Mouse (Mus musculus) limb, embryonic 15.5 days (tissue): ENCODE data around the gene Bspry. TPM values are rescaled to one million over a fixed set of nuclear protein-coding genes. Genes with fewer than 3 reads are reported as not detected.

ENCODE experiments used
- ATAC-seq: fragments of 200-750 bp; cut with Nextera tagmentation; 2 replicates; pipeline ENCODE4 v1.8.0; 2017; ENCODE audit warnings: low read depth, moderate TSS enrichment; ENCODE audit not compliant: insufficient number of reproducible peaks, low FRiP score, low TSS enrichment
- H3K27ac ChIP-seq: fragments of 300-500 bp; sonication (generic); 2 replicates; pipeline ENCODE4 v1.5.1; 2015; ENCODE audit warnings: moderate library complexity, mild to moderate bottlenecking, inconsistent platforms
- H3K27me3 ChIP-seq: fragments of 300-500 bp; sonication (generic); 2 replicates; pipeline ENCODE4 v1.6.1; 2015; ENCODE audit warnings: inconsistent platforms
- H3K36me3 ChIP-seq: fragments of 300-500 bp; sonication (generic); 2 replicates; pipeline ENCODE4 v1.6.1; 2015; ENCODE audit warnings: inconsistent platforms
- H3K4me1 ChIP-seq: fragments of 300-500 bp; sonication (generic); 2 replicates; pipeline ENCODE4 v1.6.1; 2015; ENCODE audit warnings: inconsistent platforms
- H3K4me2 ChIP-seq: fragments of 300-500 bp; sonication (generic); 2 replicates; pipeline ENCODE4 v1.6.1; 2015; ENCODE audit warnings: mild to moderate bottlenecking, inconsistent platforms
- H3K4me3 ChIP-seq: fragments of 300-500 bp; sonication (generic); 2 replicates; pipeline ENCODE4 v1.5.1; 2015; ENCODE audit warnings: mild to moderate bottlenecking, inconsistent platforms
- H3K9ac ChIP-seq: fragments of 300-500 bp; sonication (generic); 2 replicates; pipeline ENCODE4 v1.6.1; 2015; ENCODE audit warnings: inconsistent platforms
- H3K9me3 ChIP-seq: fragments of 300-500 bp; sonication (generic); 2 replicates; pipeline ENCODE4 v1.6.1; 2016; ENCODE audit warnings: inconsistent platforms
- WGBS: fragments of 180-500 bp; shearing (Covaris S2); methylation state at CpG from one replicate; pipeline ENCODE4 v1.1.7; 2015; 5-methylcytosine and 5-hydroxymethylcytosine counted together
- polyA plus RNA-seq: library from polyadenylated mRNA; unstranded; fragments of >200 nt; fragmentation: Nextera tagmentation; extraction: Ambion mirVana; gene quantifications from 2 replicates; pipeline ENCODE4 v1.2.1, GENCODE M21; 2015

The Bspry gene
- polyA plus RNA-seq, 1 experiment from 2014 or later: 19.4 TPM

DNA sequence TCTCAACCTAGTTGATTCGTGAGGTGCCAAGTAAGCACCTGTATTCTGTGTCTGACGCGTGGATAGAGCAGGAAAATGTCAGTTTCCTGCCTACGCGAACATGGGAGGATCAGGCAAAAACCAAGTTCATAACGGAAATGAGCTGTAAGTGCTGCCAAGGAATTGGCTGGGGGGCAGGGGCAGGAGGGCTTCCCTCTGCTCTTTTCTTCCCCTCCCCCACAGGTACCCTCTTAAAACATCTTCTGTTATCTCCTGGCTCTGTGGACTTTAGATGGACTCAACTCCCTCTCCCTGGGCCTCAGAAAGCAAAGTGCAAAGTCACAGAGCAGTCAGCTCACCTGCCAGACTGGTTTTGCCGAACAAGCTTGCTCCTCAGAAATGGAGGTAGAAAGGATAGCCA is 23.1 kb downstream of the Bspry start:
- no peak for ATAC-seq
- peak overlapping the region; percentile 9; the same call in 1 of the 2 replicates for H3K27ac ChIP-seq
- H3K4me2 ChIP-seq: no peak overlapping the region
- H3K9ac ChIP-seq: no peak overlapping the region
- H3K36me3 ChIP-seq: peaks cover 26% of the 10 kb centered on the region
- H3K27me3 ChIP-seq: no peaks in the 10 kb centered on the region
- H3K4me3 ChIP-seq: no peak overlapping the region
- WGBS: 64% methylated on average over 7 of the region's 7 CpGs
- H3K9me3 ChIP-seq: no peaks in the 10 kb centered on the region
- H3K4me1 ChIP-seq: peaks cover 7% of the 10 kb centered on the region

DNA sequence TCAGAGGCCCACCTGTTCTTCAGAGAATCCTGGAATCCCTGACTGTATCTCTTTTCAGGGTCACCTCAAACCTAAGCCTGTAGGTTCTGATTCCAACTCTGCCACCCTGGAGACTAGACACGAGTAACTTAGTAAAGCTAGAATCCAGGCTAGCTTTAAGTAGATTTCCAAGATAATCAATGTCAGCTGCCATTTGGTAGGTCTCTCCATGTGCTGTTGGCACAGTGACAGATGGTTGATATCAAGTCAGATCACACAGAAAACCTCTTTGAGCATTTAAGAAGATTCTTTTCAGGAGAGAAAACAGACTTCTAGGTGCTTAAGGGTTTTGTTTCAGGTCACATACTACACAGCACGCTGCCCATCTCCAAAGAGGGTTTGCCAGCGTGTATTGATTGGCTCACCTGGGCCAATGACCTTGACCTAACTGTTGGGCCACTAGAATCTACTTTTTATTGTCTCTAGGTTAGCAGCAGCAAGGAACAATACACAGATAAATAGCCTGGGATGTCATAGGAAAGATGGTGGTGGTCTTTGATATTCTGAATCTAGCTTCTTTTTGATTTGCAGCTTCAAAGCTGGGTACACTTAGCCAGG is 23.6 kb downstream of the Bspry start, which contains the start of gene Hdhd3:
Gene Hdhd3, minus strand, starts transcription at position 94 of the 597 bp plus-strand sequence.
- Histone ChIP-seq H3K27ac (peak within 1 kb of the TSS; percentile 70), H3K36me3 (peaks cover 26% of the 10 kb centered on the region), H3K27me3 (no peaks in the 10 kb centered on the region), H3K4me2 (peak within 1 kb of the TSS; percentile 57), H3K4me3 (peak within 1 kb of the TSS; percentile 56), H3K9ac (peak within 1 kb of the TSS; percentile 42), H3K9me3 (no peaks in the 10 kb centered on the region), H3K4me1 (peaks cover 7% of the 10 kb centered on the region)
- no peak for ATAC-seq
- 71% methylated on average over 3 of the region's 3 CpGs for WGBS

DNA sequence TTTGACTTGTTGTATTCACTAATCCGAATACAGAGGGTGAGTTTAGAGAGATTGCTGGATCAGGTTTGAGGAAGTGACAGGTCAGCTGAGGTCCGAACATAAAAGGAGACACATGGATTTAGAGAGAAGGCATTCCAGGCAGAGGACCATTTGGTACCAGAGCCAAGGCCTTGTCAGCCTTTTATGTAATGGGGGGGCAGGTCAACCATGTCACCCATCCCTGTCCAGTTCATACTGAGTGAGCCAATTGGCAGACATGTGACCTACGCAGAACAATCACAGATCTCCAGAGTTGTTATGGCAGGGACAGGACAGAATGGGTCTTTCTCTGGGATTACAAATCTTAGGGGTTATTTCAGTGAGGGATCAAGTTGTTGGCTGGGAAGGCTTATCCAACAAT is 26.1 kb downstream of the Bspry start:
- no peak overlapping the region for H3K9ac ChIP-seq
- no peak for ATAC-seq
- H3K9me3 ChIP-seq: no peaks in the 10 kb centered on the region
- no peak overlapping the region for H3K4me3 ChIP-seq
- no peaks in the 10 kb centered on the region for H3K27me3 ChIP-seq
- H3K36me3 ChIP-seq: peaks cover 36% of the 10 kb centered on the region
- H3K27ac ChIP-seq: no peak overlapping the region
- H3K4me2 ChIP-seq: no peak overlapping the region
- 81% methylated on average over 3 of the region's 3 CpGs for WGBS
- H3K4me1 ChIP-seq: peaks cover 7% of the 10 kb centered on the region

DNA sequence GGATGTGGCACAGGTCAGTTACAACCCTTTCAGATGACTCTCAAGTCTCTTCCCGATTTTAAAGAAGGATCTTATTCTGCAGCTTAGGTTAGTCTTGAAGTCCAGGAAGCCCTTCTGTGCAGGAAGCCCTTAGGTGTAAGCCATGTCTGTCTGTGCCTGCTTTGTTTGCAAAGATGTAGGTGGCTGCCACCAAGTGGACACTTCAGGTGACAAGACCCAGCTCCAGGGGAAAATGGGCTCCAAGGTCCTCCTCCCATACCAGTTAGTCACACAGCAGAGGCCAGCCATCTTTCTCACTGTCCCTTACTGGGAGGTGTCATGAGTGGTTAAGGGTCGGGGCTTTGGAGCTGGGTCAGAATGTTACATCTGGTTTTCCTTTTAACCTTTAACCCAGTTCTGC is 26.9 kb downstream of the Bspry start:
- no peak for ATAC-seq
- H3K4me3 ChIP-seq: no peak overlapping the region
- H3K36me3 ChIP-seq: peaks cover 44% of the 10 kb centered on the region
- no peak overlapping the region for H3K4me2 ChIP-seq
- H3K4me1 ChIP-seq: peaks cover 4% of the 10 kb centered on the region
- H3K27ac ChIP-seq: no peak overlapping the region
- no peaks in the 10 kb centered on the region for H3K27me3 ChIP-seq
- H3K9ac ChIP-seq: no peak overlapping the region
- no peaks in the 10 kb centered on the region for H3K9me3 ChIP-seq
- WGBS: 47% methylated on average over 2 of the region's 2 CpGs

DNA sequence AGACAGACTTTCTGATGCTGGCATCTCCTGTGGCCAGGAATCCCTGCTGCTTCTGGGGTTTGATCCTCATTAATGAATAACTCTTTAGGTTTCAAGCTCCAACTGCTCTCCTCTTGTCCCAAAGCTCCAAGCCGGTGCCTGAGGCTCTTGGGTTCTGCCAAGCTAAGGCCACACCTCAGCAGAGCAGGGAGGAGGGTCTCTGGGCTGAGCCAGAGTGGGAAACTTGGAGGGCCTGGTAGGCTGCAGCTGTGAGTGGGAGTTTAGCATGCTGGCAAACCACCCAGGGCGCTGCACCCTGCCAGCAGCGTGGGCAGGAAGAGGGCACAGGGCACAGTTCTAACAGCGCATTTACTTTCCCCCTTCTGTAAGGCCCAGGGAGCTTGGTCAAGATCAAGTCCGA is 29.0 kb downstream of the Bspry start:
- H3K9me3 ChIP-seq: no peaks in the 10 kb centered on the region
- H3K36me3 ChIP-seq: peaks cover 64% of the 10 kb centered on the region
- H3K27me3 ChIP-seq: no peaks in the 10 kb centered on the region
- H3K27ac ChIP-seq: no peak overlapping the region
- ATAC-seq: no peak
- no peak overlapping the region for H3K4me2 ChIP-seq
- no peak overlapping the region for H3K9ac ChIP-seq
- 97% methylated on average over 5 of the region's 5 CpGs for WGBS
- H3K4me1 ChIP-seq: no peaks in the 10 kb centered on the region; the same call in 1 of the 2 replicates
- H3K4me3 ChIP-seq: no peak overlapping the region

DNA sequence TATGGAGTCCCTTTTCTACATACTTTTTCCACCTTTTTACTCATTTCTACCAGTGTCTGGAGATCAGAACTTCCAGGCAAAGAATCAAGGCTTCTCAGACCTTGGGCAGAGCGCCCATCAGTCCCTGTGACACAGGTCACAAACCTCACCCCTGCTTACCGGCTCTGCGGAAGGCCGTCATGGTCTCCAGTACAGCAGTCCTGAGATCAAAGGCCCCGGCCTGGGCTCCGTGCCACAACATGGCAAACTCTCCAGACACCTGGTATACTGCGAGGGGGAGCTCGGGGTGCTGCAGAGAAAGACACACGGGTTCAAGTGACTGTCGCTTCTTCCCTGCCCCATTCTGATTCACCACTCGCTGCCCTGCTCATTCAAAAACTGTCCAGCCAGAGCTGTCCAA is 30.1 kb downstream of the Bspry start:
- peaks cover 68% of the 10 kb centered on the region for H3K36me3 ChIP-seq
- no peaks in the 10 kb centered on the region for H3K27me3 ChIP-seq
- no peaks in the 10 kb centered on the region for H3K9me3 ChIP-seq
- H3K4me2 ChIP-seq: no peak overlapping the region
- 87% methylated on average over 11 of the region's 11 CpGs for WGBS
- H3K27ac ChIP-seq: no peak overlapping the region
- no peak for ATAC-seq
- no peak overlapping the region for H3K4me3 ChIP-seq
- H3K4me1 ChIP-seq: peaks cover under 1% of the 10 kb centered on the region; the same call in 1 of the 2 replicates
- no peak overlapping the region for H3K9ac ChIP-seq

- no peak overlapping the region for H3K27ac ChIP-seq
- no peak overlapping the region for H3K4me2 ChIP-seq
- no peak overlapping the region for H3K9ac ChIP-seq
- no peak for ATAC-seq
- peaks cover 37% of the 10 kb centered on the region for H3K4me1 ChIP-seq
- H3K27me3 ChIP-seq: no peaks in the 10 kb centered on the region
- no peaks in the 10 kb centered on the region for H3K9me3 ChIP-seq
- H3K36me3 ChIP-seq: peaks cover 52% of the 10 kb centered on the region
- WGBS: 47% methylated on average over 11 of the region's 11 CpGs
- H3K4me3 ChIP-seq: no peak overlapping the region
Measured at GRCm38 (mm10) chr4:62513998-62514506, 34.2 kb downstream of the Bspry start.

DNA sequence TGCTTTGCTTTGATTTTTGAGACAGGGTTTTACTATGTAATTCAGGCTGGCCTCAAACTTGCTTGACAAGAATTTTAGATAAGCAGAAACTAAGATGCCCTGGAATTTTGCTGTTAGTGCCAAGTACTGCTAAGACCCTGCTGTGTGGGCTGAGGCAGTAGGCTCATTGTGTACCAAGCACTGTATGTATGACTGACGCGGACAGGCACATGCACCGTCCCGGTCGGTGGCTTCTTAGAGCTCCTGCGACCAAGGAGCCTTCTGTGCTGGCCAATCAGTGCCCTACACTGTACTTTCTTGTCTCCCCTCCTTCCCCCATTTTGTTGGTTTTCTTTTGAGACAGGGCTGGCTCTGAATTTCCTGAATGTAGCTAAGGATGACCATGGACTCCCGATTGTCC is 35.1 kb downstream of the Bspry start:
- ATAC-seq: no peak
- H3K9me3 ChIP-seq: no peaks in the 10 kb centered on the region
- H3K27me3 ChIP-seq: no peaks in the 10 kb centered on the region
- no peak overlapping the region for H3K4me3 ChIP-seq
- peaks cover 42% of the 10 kb centered on the region for H3K36me3 ChIP-seq
- H3K27ac ChIP-seq: no peak overlapping the region
- 80% methylated on average over 7 of the region's 7 CpGs for WGBS
- H3K4me1 ChIP-seq: peaks cover 39% of the 10 kb centered on the region
- H3K9ac ChIP-seq: no peak overlapping the region
- no peak overlapping the region for H3K4me2 ChIP-seq

GRCm38 (mm10) chr4:62515490-62515889 is 35.6 kb downstream of the Bspry start:
- Histone ChIP-seq H3K9me3 (no peaks in the 10 kb centered on the region), H3K4me1 (peaks cover 39% of the 10 kb centered on the region), H3K4me2 (no peak overlapping the region), H3K4me3 (no peak overlapping the region), H3K27me3 (no peaks in the 10 kb centered on the region), H3K27ac (no peak overlapping the region; the same call in 1 of the 2 replicates), H3K9ac (no peak overlapping the region), H3K36me3 (peaks cover 37% of the 10 kb centered on the region)
- no peak for ATAC-seq
- 74% methylated on average over 3 of the region's 3 CpGs for WGBS

DNA sequence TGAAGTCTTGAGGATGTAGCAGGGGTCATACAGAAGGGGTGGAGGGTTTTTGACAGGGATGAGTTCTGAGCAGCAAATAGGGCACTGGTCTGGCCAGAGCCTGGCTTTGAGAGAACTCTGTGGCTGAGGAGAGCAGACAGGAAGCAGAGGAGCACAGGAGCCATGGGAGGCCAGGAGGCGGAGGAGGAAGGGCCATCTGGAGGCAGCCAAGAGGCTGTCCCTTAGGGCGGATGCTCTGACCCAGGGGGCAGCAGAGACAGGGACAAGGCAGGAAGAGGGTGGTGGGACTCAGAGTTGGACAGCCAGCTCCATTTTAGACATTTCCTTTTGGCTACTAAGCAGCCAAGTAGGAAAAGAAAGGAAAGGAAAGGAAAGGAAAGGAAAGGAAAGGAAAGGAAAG is 36.2 kb downstream of the Bspry start:
- H3K4me1 ChIP-seq: peaks cover 39% of the 10 kb centered on the region

DNA sequence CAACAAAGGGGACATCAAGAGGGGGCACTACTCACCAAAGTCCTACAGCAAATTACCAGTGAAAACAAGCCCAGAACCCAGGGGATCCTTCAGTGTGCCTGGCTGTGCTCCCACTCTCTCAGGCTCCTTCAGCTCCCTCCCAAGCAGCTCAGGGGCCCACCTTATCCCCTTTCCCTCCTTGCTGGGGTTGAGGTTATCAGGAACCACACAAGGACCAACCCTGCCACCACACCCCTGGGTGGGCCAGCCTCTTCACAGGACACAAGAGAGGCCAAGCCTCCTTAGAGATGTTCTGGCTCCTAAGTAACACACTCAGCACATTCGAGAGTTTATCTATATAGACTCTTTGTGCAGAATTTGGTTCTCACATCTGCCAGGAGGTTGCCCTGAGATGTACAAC is 36.7 kb downstream of the Bspry start:
- no peak for ATAC-seq
- H3K27me3 ChIP-seq: no peaks in the 10 kb centered on the region
- H3K4me1 ChIP-seq: peaks cover 39% of the 10 kb centered on the region
- WGBS: 86% methylated on average over 1 of the region's 1 CpGs
- H3K4me2 ChIP-seq: no peak overlapping the region
- no peaks in the 10 kb centered on the region for H3K9me3 ChIP-seq
- H3K36me3 ChIP-seq: peaks cover 26% of the 10 kb centered on the region
- H3K27ac ChIP-seq: peak overlapping the region; percentile 74
- no peak overlapping the region for H3K4me3 ChIP-seq
- H3K9ac ChIP-seq: no peak overlapping the region

More for the DNA sequence above, 36.2 kb downstream of the Bspry start:
- Histone ChIP-seq H3K27ac (no peak overlapping the region; the same call in 1 of the 2 replicates), H3K36me3 (peaks cover 31% of the 10 kb centered on the region), H3K9ac (no peak overlapping the region), H3K4me2 (no peak overlapping the region), H3K4me3 (no peak overlapping the region), H3K9me3 (no peaks in the 10 kb centered on the region), H3K27me3 (no peaks in the 10 kb centered on the region)
- ATAC-seq: no peak
- 26% methylated on average over 2 of the region's 2 CpGs for WGBS

DNA sequence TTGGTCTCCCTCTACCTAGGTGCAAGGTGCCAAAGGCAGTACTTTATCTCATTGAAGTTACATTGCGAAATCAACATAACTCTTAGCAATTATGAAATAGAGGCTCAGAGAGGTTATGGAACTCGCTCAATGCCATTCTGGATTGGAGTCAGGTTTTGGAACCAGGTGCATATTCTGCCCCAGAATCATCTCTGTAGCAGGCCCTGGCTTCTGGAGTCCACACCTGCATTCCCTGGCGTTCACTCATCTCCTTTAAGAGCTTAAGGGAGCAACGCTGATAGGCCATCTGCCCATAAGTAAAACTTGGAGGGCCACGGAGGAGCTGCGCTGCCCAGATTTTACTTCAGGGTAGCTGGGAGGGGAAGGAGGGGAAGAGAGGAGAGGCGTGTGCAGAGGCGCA is 37.2 kb downstream of the Bspry start:
- H3K4me2 ChIP-seq: 0 out of 2 replicates have a peak overlapping the region, but pooled peaks have one; percentile 7
- peaks cover 39% of the 10 kb centered on the region for H3K4me1 ChIP-seq
- peaks cover 22% of the 10 kb centered on the region for H3K36me3 ChIP-seq
- 76% methylated on average over 8 of the region's 8 CpGs for WGBS
- H3K4me3 ChIP-seq: no peak overlapping the region
- peak overlapping the region; percentile 74 for H3K27ac ChIP-seq
- no peak overlapping the region for H3K9ac ChIP-seq
- no peak for ATAC-seq
- H3K9me3 ChIP-seq: no peaks in the 10 kb centered on the region
- no peaks in the 10 kb centered on the region for H3K27me3 ChIP-seq
